Mouse (Mus musculus) c-Kit-positive CD71-positive TER-119-negative erythroid progenitor cells, embryonic 14.5 days (primary cell): ENCODE data around the gene Ffar4.

Source experiments
- DNase-seq: peaks from one replicate; pipeline ENCODE4 v3.0.0-alpha.2; 2013; ENCODE audit warnings: low read depth

Gene Ffar4

DNA sequence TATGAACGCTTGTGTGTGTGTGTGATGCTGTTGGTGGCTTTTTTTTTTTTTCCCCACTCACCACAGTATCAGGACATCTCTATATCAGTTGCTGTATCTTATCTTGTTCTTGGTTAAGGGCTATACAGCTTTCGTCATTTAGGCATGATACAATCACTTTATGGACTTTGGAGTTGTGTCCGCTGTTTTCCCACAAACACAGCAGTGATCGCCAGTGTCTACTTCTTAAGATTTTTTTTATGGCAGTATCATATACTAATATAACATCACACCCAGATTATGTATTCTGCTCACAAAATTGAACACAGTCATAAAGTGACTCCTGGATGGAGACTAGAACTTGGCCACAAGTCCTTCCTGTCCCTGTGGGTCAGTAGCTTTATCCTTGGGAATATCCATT is 11.0 kb downstream of the Ffar4 start:
- DNase-seq = no peak

DNA sequence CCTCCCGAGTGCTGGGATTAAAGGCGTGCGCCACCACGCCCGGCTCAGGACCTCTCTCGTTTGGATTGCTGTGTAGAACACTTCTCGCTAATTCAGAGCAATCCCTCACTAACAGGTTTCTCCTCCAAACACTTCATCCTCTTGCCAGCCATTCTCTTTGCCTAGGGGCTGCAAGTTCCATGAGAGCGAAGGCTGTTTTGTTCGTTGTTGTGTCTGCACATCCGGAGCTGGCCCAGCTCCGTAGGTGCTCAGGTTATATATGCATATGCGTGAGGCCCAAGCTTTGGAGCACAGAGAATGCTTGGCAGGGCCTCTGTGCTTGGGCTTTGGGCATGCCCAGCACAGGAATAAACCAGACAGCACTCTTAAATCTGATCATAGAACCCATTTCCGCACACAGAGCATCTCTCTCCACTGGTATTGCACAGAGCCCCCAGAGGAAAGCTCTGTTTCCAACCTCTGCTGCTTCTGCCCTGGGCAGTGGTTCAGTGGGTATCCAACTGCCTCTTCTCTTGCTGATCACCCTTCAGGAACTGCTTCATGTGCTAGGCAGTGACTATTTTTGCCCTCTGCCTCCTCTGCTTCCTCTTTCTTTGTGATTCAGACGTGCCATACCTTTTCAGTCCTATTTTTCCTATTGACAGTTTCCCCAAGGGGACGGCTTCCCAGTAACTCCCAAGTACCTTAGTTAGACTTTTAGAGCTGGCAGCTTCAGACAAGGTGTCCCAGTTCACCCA is 12.8 kb downstream of the Ffar4 start:
- DNase-seq = no peak

DNA sequence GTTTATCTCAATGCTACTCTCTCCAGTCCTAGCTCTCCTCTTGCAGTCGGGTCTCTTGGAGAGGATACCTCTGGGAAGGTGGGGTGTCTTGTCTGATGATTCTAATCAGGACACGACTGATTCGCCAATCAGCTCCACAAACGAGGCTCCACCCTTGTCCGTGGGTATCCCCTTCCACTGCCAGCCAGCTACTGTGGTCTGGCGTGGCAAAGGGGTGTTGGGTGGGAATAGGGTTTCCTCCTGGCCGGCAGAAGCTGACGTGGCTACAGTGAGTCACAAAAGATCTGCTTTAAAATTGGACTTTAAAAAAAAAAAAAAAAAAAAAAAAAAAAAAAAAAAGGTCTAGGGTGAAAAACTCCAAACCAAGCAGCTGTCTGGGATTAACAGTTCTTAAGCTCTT is 14.2 kb downstream of the Ffar4 start:
- no peak for DNase-seq

DNA sequence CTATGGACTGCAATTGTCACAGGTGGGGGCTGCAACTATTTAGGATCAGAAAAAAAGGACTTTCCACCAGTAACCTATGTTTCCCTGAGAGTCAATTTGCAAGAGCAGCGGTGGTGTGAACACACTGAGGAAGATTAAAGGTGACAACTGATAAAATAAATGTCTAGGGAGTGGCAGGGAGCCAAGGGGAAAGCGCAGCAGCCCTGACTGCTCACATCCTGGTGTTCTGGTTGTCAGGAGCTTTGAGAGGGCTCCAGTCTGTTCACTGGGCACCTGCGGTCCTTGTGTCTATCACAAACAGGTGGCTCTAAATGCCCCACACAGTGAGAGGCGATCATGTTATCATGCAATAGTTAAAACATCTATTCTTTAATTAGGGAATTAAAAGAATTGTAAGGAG is 15.7 kb downstream of the Ffar4 start:
- DNase-seq = no peak

DNA sequence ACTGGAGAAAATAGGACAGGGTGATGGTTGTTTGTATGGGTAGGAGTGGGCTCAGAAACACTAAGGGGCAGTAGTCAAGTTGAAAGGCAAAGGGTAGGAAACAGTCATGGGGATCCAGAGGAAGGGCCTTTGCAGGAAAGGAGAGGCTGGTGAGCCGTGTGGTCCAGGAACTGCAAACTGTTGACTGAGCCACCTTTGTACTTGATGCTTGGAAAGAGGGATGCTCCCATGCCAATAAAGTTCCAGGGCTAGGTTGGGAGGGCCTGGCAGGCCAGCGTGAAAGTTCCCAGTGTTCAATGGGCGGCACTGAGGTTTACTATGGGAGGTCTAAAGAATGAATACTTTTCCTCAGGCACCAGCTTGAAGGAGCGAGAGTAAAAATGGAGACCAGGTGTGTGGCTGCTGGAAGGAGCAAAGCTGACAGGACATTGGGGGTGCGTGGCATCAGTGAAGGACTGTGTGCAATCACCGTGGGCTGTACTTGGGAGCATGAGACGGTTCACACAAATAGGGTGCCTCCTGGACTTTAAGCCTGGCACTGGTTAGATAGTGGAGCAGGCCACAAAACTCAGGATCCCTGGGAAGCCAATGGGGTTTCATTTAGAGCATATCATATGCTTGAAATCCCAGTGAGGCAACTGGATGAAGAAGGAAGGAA is 18.1 kb downstream of the Ffar4 start:
- DNase-seq = no peak

DNA sequence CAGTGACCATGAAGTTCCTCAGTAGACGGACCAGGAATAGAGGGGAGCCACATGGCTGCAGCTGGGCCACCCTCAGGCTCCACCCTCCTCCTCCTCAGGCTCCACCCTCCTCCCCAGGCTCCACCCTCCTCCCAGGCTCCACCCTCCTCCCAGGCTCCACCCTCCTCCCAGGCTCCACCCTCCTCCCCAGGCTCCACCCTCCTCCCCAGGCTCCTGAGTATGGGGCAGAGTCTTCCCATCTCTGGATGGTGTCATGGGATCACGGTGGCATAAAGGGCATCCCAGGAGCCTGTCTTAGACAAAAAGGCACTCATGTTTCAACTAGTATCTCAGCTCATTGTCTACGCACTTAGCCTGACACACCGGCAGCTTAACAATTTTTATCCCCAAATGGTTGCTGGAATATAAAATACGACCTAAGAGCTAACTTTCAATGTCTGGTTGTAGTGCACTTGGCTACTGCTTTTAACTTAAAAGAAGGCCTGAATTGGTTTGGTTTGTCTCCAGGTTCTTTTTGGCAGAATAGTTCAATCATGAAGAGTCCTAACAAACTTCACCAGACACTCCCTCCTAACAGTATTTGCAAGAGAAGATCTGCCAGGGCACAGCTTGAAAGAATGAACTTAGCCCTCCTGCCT is 23.4 kb downstream of the Ffar4 start:
- DNase-seq = no peak

DNA sequence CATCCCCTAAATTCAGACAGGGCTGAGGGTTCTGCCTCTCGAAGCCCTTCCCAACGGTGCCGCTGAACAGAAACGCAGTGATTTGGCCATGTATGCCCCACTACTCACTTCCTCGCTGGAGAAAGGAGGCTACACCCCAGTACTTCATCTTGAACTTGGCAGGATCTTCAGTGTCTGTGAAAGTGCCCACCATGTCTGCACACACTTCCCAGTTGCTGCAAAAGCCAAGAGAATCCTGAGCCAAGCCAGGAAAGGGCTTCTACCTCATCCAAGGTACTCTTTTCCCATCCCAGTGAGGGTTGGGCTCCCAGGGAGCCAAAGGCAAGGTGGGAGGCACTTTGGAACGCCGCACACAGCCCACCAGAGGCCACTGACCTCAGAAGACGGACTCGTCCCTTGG is 27.1 kb downstream of the Ffar4 start:
- no peak for DNase-seq

DNA sequence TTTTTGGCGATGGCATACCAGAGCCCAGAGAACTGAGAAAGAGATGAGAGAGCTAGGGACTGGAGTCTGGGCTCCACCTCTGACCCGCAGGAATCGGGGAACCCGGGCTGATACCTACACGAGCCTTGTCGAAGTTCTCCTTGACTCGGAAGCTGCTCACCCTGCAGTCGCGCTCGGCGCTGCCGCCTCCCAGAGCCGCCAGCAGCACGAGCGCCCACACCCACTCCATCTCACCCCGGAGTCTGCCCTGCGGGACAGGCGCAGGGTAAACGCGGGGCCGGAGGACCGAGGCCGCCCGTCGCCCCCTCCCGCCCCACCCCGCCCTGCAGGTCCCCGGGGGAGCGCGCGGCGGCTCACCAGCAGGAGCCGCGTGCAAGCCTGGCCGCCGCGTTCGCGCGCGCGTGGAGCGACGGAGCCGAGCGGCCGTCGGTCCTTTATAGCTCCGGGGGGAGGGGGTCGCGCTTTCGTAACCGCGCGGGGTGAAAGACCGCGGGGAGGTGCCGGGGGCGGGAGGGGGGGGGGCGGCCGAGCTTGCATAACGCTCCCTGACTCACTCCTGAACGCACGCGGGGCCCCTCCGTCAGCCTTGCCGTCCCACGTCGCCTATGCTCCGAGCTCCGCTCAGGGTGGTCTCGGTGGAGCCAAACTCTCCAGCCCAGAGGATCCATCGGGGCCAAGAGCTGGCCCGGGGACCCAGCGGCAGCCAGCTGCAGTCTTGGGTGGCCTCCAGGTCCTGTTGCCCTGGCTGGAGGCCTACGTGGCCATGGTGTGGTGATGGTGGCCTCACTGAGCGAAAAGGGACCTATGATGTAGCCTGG is 27.7 kb downstream of the Ffar4 start:
- DNase-seq = no peak

DNA sequence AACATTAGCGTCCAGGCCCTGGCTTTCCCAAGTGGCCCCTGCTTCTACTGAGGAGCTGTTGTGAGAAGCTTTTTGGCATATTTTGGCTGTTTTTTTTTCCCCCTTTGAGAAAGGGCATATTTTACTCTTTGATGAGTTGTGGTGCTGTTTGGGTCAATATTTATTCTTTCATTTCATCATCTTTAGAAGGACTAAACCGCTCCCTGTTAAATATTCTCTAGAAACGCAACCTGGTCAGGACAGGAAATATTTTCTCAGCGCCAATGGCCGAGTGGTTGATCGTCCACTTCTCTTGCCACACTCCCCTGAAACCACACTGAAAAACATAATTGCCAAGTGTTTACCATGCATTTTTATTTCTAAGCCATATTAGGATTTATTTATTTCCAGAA is 28.3 kb downstream of the Ffar4 start, which contains the start of gene Rbp4:
Rbp4 (minus strand) TSS at position 63 of the 392 bp plus-strand sequence.
- DNase-seq = no peak

DNA sequence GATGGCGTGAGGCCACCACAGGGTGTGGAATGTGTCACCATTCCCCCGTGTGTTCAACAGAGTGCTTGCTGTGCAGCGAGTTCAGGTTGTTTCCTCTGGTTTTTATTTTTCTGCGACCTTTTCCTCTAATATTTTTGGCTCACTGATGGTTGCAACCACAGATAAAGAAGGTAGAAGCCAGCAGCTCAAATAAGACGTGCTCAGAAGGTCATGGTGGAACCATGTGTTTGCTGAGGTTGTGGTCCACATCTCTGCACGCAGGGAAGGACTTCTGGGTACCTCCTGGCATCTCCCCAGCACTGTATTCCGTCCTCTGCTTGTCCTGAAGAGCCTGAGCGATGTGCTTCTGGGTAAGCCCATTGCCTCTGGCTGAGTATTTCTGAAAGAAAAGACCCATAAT is 29.8 kb downstream of the Ffar4 start:
- no peak for DNase-seq

DNA sequence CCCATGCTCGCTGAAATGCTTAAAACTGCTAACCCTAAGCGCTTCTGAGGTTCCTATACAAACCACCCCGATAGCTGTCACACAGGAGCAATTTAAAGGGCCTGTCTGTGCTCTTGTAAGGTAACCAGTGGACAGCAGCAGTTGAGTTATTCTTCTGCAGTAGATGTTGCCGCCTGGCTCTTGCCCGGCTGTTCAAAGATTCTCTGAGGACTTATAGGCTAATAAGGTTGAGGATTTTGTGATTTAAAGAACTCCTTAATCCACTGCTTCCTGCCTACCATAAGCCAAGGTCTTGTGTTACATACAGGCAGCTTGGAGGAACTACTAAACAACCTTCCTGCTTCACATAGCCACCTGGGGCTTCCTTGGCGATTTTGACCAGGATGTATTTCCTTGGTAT is 35.6 kb downstream of the Ffar4 start, which contains the start of gene Pde6c:
Pde6c (plus strand) TSS at position 301 of the 400 bp plus-strand sequence.
- DNase-seq = no peak

DNA sequence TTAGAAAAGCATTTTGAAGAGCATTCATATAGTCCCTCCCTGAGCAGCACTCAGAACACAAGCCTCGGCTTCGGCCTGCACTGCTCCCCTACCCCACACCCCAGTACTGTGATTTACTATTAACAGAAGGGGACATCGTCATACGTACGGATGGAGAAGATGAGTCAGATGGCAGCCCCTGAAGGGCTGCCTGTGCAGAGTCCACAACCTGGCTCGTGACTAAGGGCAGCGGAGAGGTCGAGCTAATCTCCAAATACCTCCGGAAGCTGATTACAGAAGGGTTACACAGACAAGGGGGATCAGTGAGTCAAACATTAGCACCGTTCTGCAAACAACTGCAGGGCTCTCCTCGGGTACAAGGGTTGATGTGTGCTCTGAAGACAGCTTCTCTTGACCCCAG is 37.1 kb downstream of the Ffar4 start:
- no peak for DNase-seq

DNA sequence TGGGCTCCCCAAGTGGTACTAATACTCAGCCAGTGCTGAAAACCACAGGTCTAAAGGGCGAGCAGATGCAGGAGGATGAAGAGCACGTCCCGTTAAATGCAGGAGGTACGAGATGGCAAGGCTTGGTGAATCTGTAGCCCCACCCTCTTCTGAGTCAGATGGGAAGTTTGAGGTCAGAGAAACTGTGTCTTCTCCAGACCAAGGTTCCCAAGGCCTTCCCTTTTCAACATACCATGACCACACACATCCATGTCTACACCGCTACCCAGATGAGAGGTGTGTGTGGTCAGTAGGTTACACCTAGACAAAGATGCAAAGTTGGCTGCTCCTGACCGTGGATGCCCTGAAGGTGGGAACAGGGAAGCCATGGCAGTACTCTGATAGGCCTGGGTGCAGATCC is 37.9 kb downstream of the Ffar4 start:
- DNase-seq = no peak

DNA sequence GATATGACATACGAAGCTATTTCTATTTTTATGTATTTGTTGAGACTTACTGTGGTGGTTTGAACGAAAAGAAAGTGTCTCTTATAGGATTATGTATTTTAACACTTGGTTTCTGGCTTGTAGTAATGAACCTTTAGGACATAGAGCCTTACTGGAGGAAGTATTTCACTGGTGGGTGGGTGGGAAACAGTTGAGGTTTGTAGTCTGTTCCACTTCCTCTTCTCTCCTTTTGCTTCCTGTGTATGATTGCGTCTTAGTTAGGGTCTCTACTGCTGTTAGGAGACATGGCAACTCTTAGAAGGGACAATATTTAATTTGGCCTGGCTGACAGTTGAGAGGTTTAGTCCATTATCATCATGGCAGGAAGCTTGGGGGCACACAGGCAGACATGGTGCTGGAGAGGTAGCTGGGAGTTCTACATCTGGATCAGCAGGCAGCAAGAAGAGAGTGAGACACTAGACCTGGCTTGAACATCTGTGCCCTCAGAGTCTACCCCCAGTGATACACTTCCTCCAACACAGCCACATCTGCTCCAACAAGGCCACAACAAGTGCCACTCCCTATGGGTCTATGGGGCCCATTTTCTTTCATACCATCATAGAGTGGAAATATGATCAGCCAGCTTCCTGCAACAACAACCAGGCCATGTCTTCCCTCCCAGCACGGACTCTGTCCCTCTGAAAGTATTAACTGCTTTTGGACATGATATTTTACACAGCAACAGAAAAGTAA is 46.8 kb downstream of the Ffar4 start:
- DNase-seq = no peak

DNA sequence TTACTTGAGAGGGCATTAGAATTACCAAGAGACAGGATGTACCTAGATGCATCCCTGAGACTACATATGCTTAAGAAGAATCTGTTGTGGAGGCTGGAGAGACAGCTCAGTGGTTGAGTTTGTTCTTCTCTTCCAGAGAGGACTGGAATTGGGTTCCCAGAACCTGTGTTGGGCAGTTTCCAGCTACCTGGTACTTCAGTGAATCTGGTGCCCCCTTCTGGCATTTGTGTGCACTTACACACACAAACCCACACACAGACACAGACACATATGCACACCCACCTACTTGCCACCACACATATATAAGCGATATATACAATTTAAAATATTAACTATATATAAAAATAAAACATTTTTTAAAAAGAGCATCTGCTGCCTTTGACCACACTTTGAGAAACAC is 59.4 kb downstream of the Ffar4 start:
- DNase-seq = no peak

DNA sequence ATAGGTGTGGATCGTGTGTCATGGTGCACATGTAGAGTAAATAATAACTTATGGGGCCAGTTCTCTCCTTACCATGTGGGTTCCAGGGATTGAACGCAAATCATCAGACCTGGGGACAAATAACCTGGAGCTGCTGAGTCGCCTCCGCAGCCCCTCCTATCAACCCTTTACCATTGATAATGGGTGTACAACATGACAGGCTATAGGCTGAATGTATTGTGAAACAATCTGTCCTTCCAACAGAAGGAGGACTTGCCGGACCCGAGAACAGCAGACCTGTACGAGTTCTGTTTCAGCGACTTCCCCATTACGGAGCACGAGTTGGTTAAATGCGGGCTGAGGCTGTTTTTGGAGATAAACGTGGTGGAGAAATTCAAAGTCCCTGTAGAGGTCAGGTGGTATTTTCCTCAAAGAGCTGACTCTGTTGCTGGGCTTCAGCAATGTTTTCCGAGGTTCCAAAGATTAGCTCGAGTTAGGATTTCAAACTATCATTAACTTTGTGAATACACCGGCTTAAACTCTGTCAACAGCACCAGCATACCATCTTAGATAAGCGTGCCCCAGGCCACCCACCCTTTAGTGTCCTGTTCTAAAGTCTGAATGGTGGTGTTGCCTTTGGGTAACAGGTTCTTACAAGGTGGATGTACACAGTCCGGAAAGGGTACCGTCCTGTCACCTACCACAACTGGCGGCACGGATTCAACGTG is 64.9 kb downstream of the Ffar4 start:
- DNase-seq = no peak
